ENCODE assay signal across 24 mouse cellular contexts in genomic region chr7:127351230-127352004, GRCm38 (mm10). TPM values are rescaled to one million over a fixed set of nuclear protein-coding genes. Genes with fewer than 3 reads are reported as not detected.
DNase-seq lines count a peak whose midpoint lies in the region; ATAC-seq lines count a peak whose summit lies in the region.
"Had no signal": no experiment of that assay in that cellular context is flagged by ENCODE, and none has a peak within 500 bp of the region (broad histone marks: within the 10 kb centered on the region; RNA-seq: fewer than 3 reads in every experiment).

No protein-coding gene starts in this region.

- no peaks in the 10 kb centered on the region for H3K27me3 ChIP-seq in midbrain, embryonic 11.5 days (ENCODE audit: control insufficient read depth, insufficient read depth, low read length)
- H3K27me3 ChIP-seq in midbrain, embryonic 16.5 days (ENCODE audit: control insufficient read depth, insufficient read depth, low read depth, low read length), result no peaks in the 10 kb centered on the region
- no peaks in the 10 kb centered on the region for H3K27me3 ChIP-seq in embryonic facial prominence, embryonic 10.5 days (replicated peaks; ENCODE audit: low read depth, poor library complexity, severe bottlenecking)
- H3K27me3 ChIP-seq: embryonic facial prominence, embryonic 13.5 days; forebrain, embryonic 15.5 days; intestine, embryonic 15.5 days had no signal

- no peaks in the 10 kb centered on the region for H3K36me3 ChIP-seq in midbrain, embryonic 11.5 days (ENCODE audit: control insufficient read depth, insufficient read depth, low read length)
- H3K36me3 ChIP-seq in midbrain, embryonic 16.5 days (ENCODE audit: control insufficient read depth, insufficient read depth, low read length), result no peaks in the 10 kb centered on the region
- H3K36me3 ChIP-seq in embryonic facial prominence, embryonic 10.5 days (replicated peaks), result no peaks in the 10 kb centered on the region
- H3K36me3 ChIP-seq: embryonic facial prominence, embryonic 13.5 days; forebrain, embryonic 12.5 days; forebrain, embryonic 15.5 days; hindbrain, embryonic 10.5 days; hindbrain, embryonic 13.5 days; intestine, embryonic 15.5 days had no signal

- no peak for ATAC-seq in midbrain, embryonic 11.5 days (ENCODE audit: low FRiP score)
- ATAC-seq in midbrain, embryonic 16.5 days, result no peak
- peak; percentile 54 for ATAC-seq in common myeloid progenitor, adult 5-6 weeks (replicated peaks; ENCODE audit: low read depth, poor library complexity, severe bottlenecking)
- ATAC-seq: CD4-positive, CD25-positive, alpha-beta regulatory T cell, adult 4 months; forebrain, embryonic 15.5 days; hindbrain, embryonic 16.5 days; intestine, embryonic 15.5 days; Patski had no signal

- H3K4me3 ChIP-seq in midbrain, embryonic 11.5 days (ENCODE audit: low read depth, low read length), result no peak overlapping the region
- H3K4me3 ChIP-seq in midbrain, embryonic 16.5 days (ENCODE audit: low read depth, low read length), result no peak overlapping the region
- H3K4me3 ChIP-seq in embryonic facial prominence, embryonic 10.5 days, result no peak overlapping the region
- H3K4me3 ChIP-seq: embryonic facial prominence, embryonic 13.5 days; erythroblast, embryonic 14.5 days; forebrain, embryonic 12.5 days; forebrain, embryonic 15.5 days; hindbrain, embryonic 10.5 days; hindbrain, embryonic 13.5 days; intestine, embryonic 15.5 days had no signal

- H3K9me3 ChIP-seq in midbrain, embryonic 11.5 days (ENCODE audit: control insufficient read depth, low read length), result no peaks in the 10 kb centered on the region
- no peaks in the 10 kb centered on the region for H3K9me3 ChIP-seq in midbrain, embryonic 16.5 days (replicated peaks; ENCODE audit: control insufficient read depth, low read length, poor library complexity, severe bottlenecking)
- H3K9me3 ChIP-seq in embryonic facial prominence, embryonic 10.5 days, result no peaks in the 10 kb centered on the region
- H3K9me3 ChIP-seq: embryonic facial prominence, embryonic 13.5 days; forebrain, embryonic 12.5 days; forebrain, embryonic 15.5 days; hindbrain, embryonic 10.5 days; hindbrain, embryonic 13.5 days; intestine, embryonic 15.5 days had no signal

- DNase-seq in adrenal gland, postnatal 14 days, result peak; percentile 35
- no peak for DNase-seq in adrenal gland, postnatal 25 days
- peak; percentile 41 for DNase-seq in midbrain, embryonic 11.5 days (ENCODE audit: low spot score, missing footprints)
- no peak for DNase-seq in spleen, adult 12 weeks (ENCODE audit: low spot score)
- DNase-seq in embryonic facial prominence, embryonic 10.5 days (ENCODE audit: low spot score), result no peak
- DNase-seq: adrenal gland, adult 8-10 months; cerebellum, adult 11-12 months; cerebellum, adult 8-10 months; cerebellum, postnatal 10 days; gastrocnemius, postnatal 25 days; kidney, adult 11 months had no signal

- H3K9ac ChIP-seq in midbrain, embryonic 11.5 days (ENCODE audit: low read length), result no peak overlapping the region
- no peak overlapping the region for H3K9ac ChIP-seq in midbrain, embryonic 16.5 days (ENCODE audit: low read depth, low read length)
- H3K9ac ChIP-seq: embryonic facial prominence, embryonic 13.5 days; forebrain, embryonic 12.5 days; forebrain, embryonic 15.5 days; hindbrain, embryonic 13.5 days; intestine, embryonic 15.5 days had no signal

- WGBS in midbrain, embryonic 11.5 days, result 92% methylated on average over 5 of the region's 5 CpGs
- 88% methylated on average over 5 of the region's 5 CpGs for WGBS in midbrain, embryonic 16.5 days
- 91% methylated on average over 5 of the region's 5 CpGs for WGBS in embryonic facial prominence, embryonic 10.5 days

- H3K27ac ChIP-seq in midbrain, embryonic 11.5 days (ENCODE audit: low read depth, low read length), result no peak overlapping the region
- H3K27ac ChIP-seq in midbrain, embryonic 16.5 days (ENCODE audit: low read length), result no peak overlapping the region
- no peak overlapping the region for H3K27ac ChIP-seq in embryonic facial prominence, embryonic 10.5 days (replicated peaks)
- H3K27ac ChIP-seq: embryonic facial prominence, embryonic 13.5 days; forebrain, embryonic 12.5 days; forebrain, embryonic 15.5 days; hindbrain, embryonic 10.5 days; hindbrain, embryonic 13.5 days; intestine, embryonic 15.5 days had no signal

- no peak overlapping the region for H3K4me2 ChIP-seq in midbrain, embryonic 11.5 days
- H3K4me2 ChIP-seq in midbrain, embryonic 16.5 days (ENCODE audit: low read length), result no peak overlapping the region
- H3K4me2 ChIP-seq: embryonic facial prominence, embryonic 13.5 days; forebrain, embryonic 12.5 days; forebrain, embryonic 15.5 days; heart, embryonic 11.5 days; hindbrain, embryonic 13.5 days; intestine, embryonic 15.5 days had no signal

- H3K4me1 ChIP-seq in midbrain, embryonic 11.5 days (ENCODE audit: control insufficient read depth, insufficient read depth, low read length), result peaks cover 4% of the 10 kb centered on the region; the same call in 1 of the 2 replicates
- H3K4me1 ChIP-seq in midbrain, embryonic 16.5 days (ENCODE audit: control insufficient read depth, insufficient read depth, low read length), result peaks cover 8% of the 10 kb centered on the region
- peaks cover 17% of the 10 kb centered on the region for H3K4me1 ChIP-seq in embryonic facial prominence, embryonic 10.5 days

RNA-seq across cellular contexts. Expression of gene Zfp768, which starts 6.0 kb away (rescaled TPM):
- 31.2 and 33.3 TPM in 2 replicates for total RNA-seq in adrenal gland, postnatal 14 days (2021)
- 31.4 and 32.8 TPM in 2 replicates for total RNA-seq in adrenal gland, postnatal 25 days (2021)
- polyA plus RNA-seq in midbrain, embryonic 11.5 days (2014; fragmentation: Nextera tagmentation; extraction: Ambion mirVana), result 5.8 and 7.5 TPM in 2 replicates
- polyA plus RNA-seq in midbrain, embryonic 16.5 days (2015; fragmentation: Nextera tagmentation; extraction: Ambion mirVana), result 16.3 and 17.7 TPM in 2 replicates
- 5.1 and 6.8 TPM in 2 replicates for total RNA-seq in common myeloid progenitor, adult 5-6 weeks (2017)
- polyA plus RNA-seq in embryonic facial prominence, embryonic 10.5 days (2016; fragmentation: Nextera tagmentation; extraction: Ambion mirVana), result 19.7 and 20.9 TPM in 2 replicates
- polyA plus RNA-seq: CD4-positive, CD25-positive, alpha-beta regulatory T cell, adult 4 months had no signal

RNA-seq across cellular contexts. Expression of gene Zfp747, which starts 24.4 kb away (rescaled TPM):
- total RNA-seq in adrenal gland, postnatal 14 days (2021), result 8.7 and 10.0 TPM in 2 replicates
- 8.3 and 11.2 TPM in 2 replicates for total RNA-seq in adrenal gland, postnatal 25 days (2021)
- 6.4 and 6.5 TPM in 2 replicates for polyA plus RNA-seq in midbrain, embryonic 11.5 days (2014; fragmentation: Nextera tagmentation; extraction: Ambion mirVana)
- 10.1 and 10.5 TPM in 2 replicates for polyA plus RNA-seq in midbrain, embryonic 16.5 days (2015; fragmentation: Nextera tagmentation; extraction: Ambion mirVana)
- 5.1 and 12.0 TPM in 2 replicates for total RNA-seq in common myeloid progenitor, adult 5-6 weeks (2017)
- 9.0 and 9.3 TPM in 2 replicates for polyA plus RNA-seq in embryonic facial prominence, embryonic 10.5 days (2016; fragmentation: Nextera tagmentation; extraction: Ambion mirVana)

RNA-seq across cellular contexts. Expression of gene 9130019O22Rik, which starts 35.5 kb away (rescaled TPM):
- total RNA-seq in adrenal gland, postnatal 14 days (2021), result 3.3 and 5.3 TPM in 2 replicates
- total RNA-seq in adrenal gland, postnatal 25 days (2021), result 5.3 and 5.9 TPM in 2 replicates
- polyA plus RNA-seq in midbrain, embryonic 11.5 days (2014; fragmentation: Nextera tagmentation; extraction: Ambion mirVana), result 6.1 and 6.5 TPM in 2 replicates
- 4.6 and 5.4 TPM in 2 replicates for polyA plus RNA-seq in midbrain, embryonic 16.5 days (2015; fragmentation: Nextera tagmentation; extraction: Ambion mirVana)
- 4.8 and 7.2 TPM in 2 replicates for total RNA-seq in common myeloid progenitor, adult 5-6 weeks (2017)
- 5.1 and 6.4 TPM in 2 replicates for polyA plus RNA-seq in embryonic facial prominence, embryonic 10.5 days (2016; fragmentation: Nextera tagmentation; extraction: Ambion mirVana)

RNA-seq across cellular contexts. Expression of gene E430018J23Rik, which starts 42.0 kb away (rescaled TPM):
- 8.5 and 9.4 TPM in 2 replicates for total RNA-seq in adrenal gland, postnatal 14 days (2021)
- 9.6 and 10.7 TPM in 2 replicates for total RNA-seq in adrenal gland, postnatal 25 days (2021)
- 5.0 and 6.4 TPM in 2 replicates for polyA plus RNA-seq in midbrain, embryonic 11.5 days (2014; fragmentation: Nextera tagmentation; extraction: Ambion mirVana)
- 4.9 and 6.3 TPM in 2 replicates for polyA plus RNA-seq in midbrain, embryonic 16.5 days (2015; fragmentation: Nextera tagmentation; extraction: Ambion mirVana)
- 9.7 and 11.2 TPM in 2 replicates for total RNA-seq in common myeloid progenitor, adult 5-6 weeks (2017)
- polyA plus RNA-seq in embryonic facial prominence, embryonic 10.5 days (2016; fragmentation: Nextera tagmentation; extraction: Ambion mirVana), result 4.6 and 5.5 TPM in 2 replicates
- polyA plus RNA-seq: erythroblast, embryonic 14.5 days had no signal

RNA-seq across cellular contexts. Expression of gene Zfp764, which starts 55.2 kb away (rescaled TPM):
- total RNA-seq in adrenal gland, postnatal 14 days (2021), result 6.4 and 6.8 TPM in 2 replicates
- total RNA-seq in adrenal gland, postnatal 25 days (2021), result 7.5 and 8.0 TPM in 2 replicates
- 6.8 and 7.1 TPM in 2 replicates for polyA plus RNA-seq in midbrain, embryonic 11.5 days (2014; fragmentation: Nextera tagmentation; extraction: Ambion mirVana)
- polyA plus RNA-seq in midbrain, embryonic 16.5 days (2015; fragmentation: Nextera tagmentation; extraction: Ambion mirVana), result 4.9 and 5.3 TPM in 2 replicates
- 9.2 and 13.0 TPM in 2 replicates for total RNA-seq in common myeloid progenitor, adult 5-6 weeks (2017)
- polyA plus RNA-seq in embryonic facial prominence, embryonic 10.5 days (2016; fragmentation: Nextera tagmentation; extraction: Ambion mirVana), result 6.1 and 7.1 TPM in 2 replicates
- polyA plus RNA-seq: erythroblast, embryonic 14.5 days had no signal

Comparison
In these comparisons a context has a peak if more than half of its experiments do, and no peak if none do; other contexts are left out.
1. DNase-seq: peak in adrenal gland, postnatal 14 days (single experiment) and midbrain, embryonic 11.5 days (single experiment); none in adrenal gland, postnatal 25 days (single experiment), spleen, adult 12 weeks (single experiment) and embryonic facial prominence, embryonic 10.5 days (single experiment).